Mouse (Mus musculus) heart, embryonic 13.5 days (tissue): ENCODE measurements around the gene Xpo5. TPM values are rescaled to one million over a fixed set of nuclear protein-coding genes. Genes with fewer than 3 reads are reported as not detected.
A peak's percentile ranks its signal among the peaks of the same experiment; 100 is the strongest.

Experiments used
- ATAC-seq: fragments of 200-750 bp; cut with Nextera tagmentation; 2 replicates; pipeline ENCODE4 v1.8.0; 2017; ENCODE audit warnings: moderate TSS enrichment; ENCODE audit not compliant: insufficient number of reproducible peaks, low FRiP score, low TSS enrichment; ENCODE audit errors: extremely low read depth
- H3K27ac ChIP-seq: fragments of 300-500 bp; sonication (generic); replicated peaks from 2 replicates; pipeline ENCODE4 v1.5.1; 2015; ENCODE audit warnings: moderate library complexity, mild to moderate bottlenecking, inconsistent platforms
- H3K27me3 ChIP-seq: fragments of 300-500 bp; sonication (generic); replicated peaks from 2 replicates; pipeline ENCODE4 v1.6.1; 2015; ENCODE audit warnings: mild to moderate bottlenecking, inconsistent platforms
- H3K36me3 ChIP-seq: fragments of 300-500 bp; sonication (generic); 2 replicates; pipeline ENCODE4 v1.6.1; 2015; ENCODE audit warnings: mild to moderate bottlenecking, inconsistent platforms
- H3K4me1 ChIP-seq: fragments of 300-500 bp; sonication (generic); 2 replicates; pipeline ENCODE4 v1.6.1; 2015; ENCODE audit warnings: inconsistent platforms
- H3K4me2 ChIP-seq: fragments of 300-500 bp; sonication (generic); 2 replicates; pipeline ENCODE4 v1.6.1; 2015; ENCODE audit warnings: inconsistent platforms, mild to moderate bottlenecking, moderate library complexity
- H3K4me3 ChIP-seq: fragments of 300-500 bp; sonication (generic); 2 replicates; pipeline ENCODE4 v1.5.1; 2015; ENCODE audit warnings: moderate library complexity, mild to moderate bottlenecking, inconsistent platforms
- H3K9ac ChIP-seq: fragments of 300-500 bp; sonication (generic); 2 replicates; pipeline ENCODE4 v1.6.1; 2015; ENCODE audit warnings: inconsistent platforms, mild to moderate bottlenecking, moderate library complexity
- H3K9me3 ChIP-seq: fragments of 300-500 bp; sonication (generic); 2 replicates; pipeline ENCODE4 v1.6.1; 2016; ENCODE audit warnings: inconsistent platforms
- WGBS: fragments of 180-500 bp; shearing (Covaris S2); methylation state at CpG from one replicate; pipeline ENCODE4 v1.1.7; 2015; ENCODE audit warnings: mixed read lengths; 5-methylcytosine and 5-hydroxymethylcytosine counted together
- polyA plus RNA-seq: library from polyadenylated mRNA; unstranded; fragments of >200 nt; fragmentation: Nextera tagmentation; extraction: Ambion mirVana; gene quantifications from 2 replicates; pipeline ENCODE4 v1.2.1, GENCODE M21; 2015

The Xpo5 gene
- polyA plus RNA-seq, 1 experiment from 2014 or later: 19.8 TPM

DNA sequence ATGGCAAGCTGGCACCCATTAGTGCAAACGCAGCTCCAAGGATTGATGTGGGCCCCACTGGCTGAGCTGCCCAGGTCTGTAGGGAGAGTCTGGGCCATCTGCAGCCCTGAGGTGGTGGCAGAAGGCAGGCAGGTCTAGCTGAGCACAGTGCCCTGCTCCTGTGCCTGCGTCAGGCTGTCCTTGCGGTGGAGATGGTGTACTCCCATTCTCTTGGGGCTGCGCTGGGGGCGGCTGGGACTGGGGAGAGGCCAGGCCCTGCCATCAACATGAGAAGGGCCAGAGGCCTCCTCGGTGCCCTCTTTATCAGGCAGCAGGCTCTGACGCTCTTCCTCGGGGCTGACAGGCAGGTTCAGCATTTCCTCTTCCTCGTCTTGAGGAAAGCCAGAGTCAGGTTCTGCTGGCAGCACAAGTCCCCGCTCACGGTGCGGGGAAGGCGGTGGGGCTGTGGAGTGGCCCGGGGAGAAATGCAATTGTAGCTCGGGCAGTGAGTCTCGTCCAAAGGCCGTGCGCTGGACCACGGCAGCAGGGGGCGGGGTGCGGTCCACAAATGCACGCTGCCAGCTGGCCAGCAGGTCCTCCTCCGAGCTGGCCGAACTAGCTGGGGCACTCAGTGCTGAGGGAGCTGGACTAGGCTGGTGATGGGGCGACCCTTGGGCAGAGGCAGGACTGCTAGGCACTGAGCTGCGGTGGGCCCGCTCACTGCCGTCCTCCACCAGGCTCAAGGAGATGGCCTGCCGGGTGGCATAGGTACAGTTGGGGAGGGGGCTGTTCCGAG is 55.9 kb downstream of the Xpo5 start:
- Histone ChIP-seq H3K27ac (peak overlapping the region; percentile 70), H3K36me3 (peaks cover 73% of the 10 kb centered on the region), H3K9me3 (no peaks in the 10 kb centered on the region), H3K4me1 (peaks cover 15% of the 10 kb centered on the region), H3K4me2 (no peak overlapping the region), H3K27me3 (peaks cover 28% of the 10 kb centered on the region), H3K9ac (no peak overlapping the region; the same call in 1 of the 2 replicates), H3K4me3 (no peak overlapping the region)
- WGBS: 71% methylated on average over 30 of the region's 30 CpGs
- no peak for ATAC-seq

DNA sequence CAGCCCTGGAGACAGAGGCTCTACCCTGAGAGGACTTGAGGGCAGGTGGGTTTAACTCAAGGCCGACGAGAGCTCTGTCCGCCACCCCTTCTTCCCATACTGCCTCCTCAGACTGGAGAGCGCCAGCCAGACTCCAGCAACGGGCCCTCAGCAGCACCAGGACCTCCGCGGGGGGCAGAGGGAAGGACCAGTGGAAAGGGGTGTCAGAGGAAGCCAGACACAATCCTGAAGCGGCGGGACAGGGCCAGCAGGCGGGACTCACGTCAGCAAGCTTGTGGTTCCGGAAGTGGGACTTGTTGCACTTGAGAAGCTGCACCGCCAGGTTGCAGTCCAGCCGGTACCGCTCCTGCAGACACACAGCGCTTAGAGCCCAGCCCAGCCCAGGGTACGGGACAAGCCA is 57.1 kb downstream of the Xpo5 start:
- Histone ChIP-seq H3K36me3 (peaks cover 85% of the 10 kb centered on the region), H3K4me2 (no peak overlapping the region), H3K4me3 (no peak overlapping the region), H3K27me3 (peaks cover 22% of the 10 kb centered on the region), H3K9ac (no peak overlapping the region), H3K27ac (0 out of 2 replicates have a peak overlapping the region, but pooled peaks have one; percentile 24), H3K9me3 (no peaks in the 10 kb centered on the region), H3K4me1 (peaks cover 7% of the 10 kb centered on the region)
- WGBS: 87% methylated on average over 17 of the region's 17 CpGs
- ATAC-seq: no peak

- H3K9me3 ChIP-seq: no peaks in the 10 kb centered on the region
- H3K4me3 ChIP-seq: no peak overlapping the region
- H3K4me2 ChIP-seq: no peak overlapping the region
- no peak overlapping the region for H3K9ac ChIP-seq
- peaks cover 98% of the 10 kb centered on the region for H3K36me3 ChIP-seq
- ATAC-seq: no peak
- no peak overlapping the region; the same call in 1 of the 2 replicates for H3K27ac ChIP-seq
- H3K27me3 ChIP-seq: no peaks in the 10 kb centered on the region
- peaks cover 17% of the 10 kb centered on the region for H3K4me1 ChIP-seq
- WGBS: 81% methylated on average over 5 of the region's 5 CpGs
These were observed 59.7 kb downstream of the Xpo5 start for GRCm38 (mm10) chr17:46262201-46262694.

GRCm38 (mm10) chr17:46265502-46265901 is 62.9 kb downstream of the Xpo5 start:
- no peak for ATAC-seq
- Histone ChIP-seq H3K36me3 (peaks cover 86% of the 10 kb centered on the region), H3K27me3 (no peaks in the 10 kb centered on the region)

GRCm38 (mm10) chr17:46265918-46266618 is 63.5 kb downstream of the Xpo5 start:
- Histone ChIP-seq H3K4me3 (no peak overlapping the region), H3K27me3 (no peaks in the 10 kb centered on the region), H3K36me3 (peaks cover 86% of the 10 kb centered on the region), H3K4me1 (peaks cover 32% of the 10 kb centered on the region), H3K27ac (0 out of 2 replicates have a peak overlapping the region, but pooled peaks have one; percentile 24), H3K9me3 (no peaks in the 10 kb centered on the region), H3K4me2 (no peak overlapping the region), H3K9ac (0 out of 2 replicates have a peak overlapping the region, but pooled peaks have one; percentile 15)
- no peak for ATAC-seq
- 25% methylated on average over 14 of the region's 14 CpGs for WGBS

More at GRCm38 (mm10) chr17:46265502-46265901, 62.9 kb downstream of the Xpo5 start:
- no peak overlapping the region for H3K27ac ChIP-seq
- 83% methylated on average over 12 of the region's 12 CpGs for WGBS
- H3K9me3 ChIP-seq: no peaks in the 10 kb centered on the region
- H3K4me3 ChIP-seq: no peak overlapping the region
- peaks cover 32% of the 10 kb centered on the region for H3K4me1 ChIP-seq
- no peak overlapping the region for H3K9ac ChIP-seq
- no peak overlapping the region for H3K4me2 ChIP-seq

GRCm38 (mm10) chr17:46266986-46267385 is 64.4 kb downstream of the Xpo5 start:
- Histone ChIP-seq H3K27me3 (no peaks in the 10 kb centered on the region), H3K9me3 (no peaks in the 10 kb centered on the region), H3K27ac (no peak overlapping the region), H3K36me3 (peaks cover 86% of the 10 kb centered on the region), H3K4me3 (no peak overlapping the region), H3K4me2 (no peak overlapping the region), H3K9ac (peak overlapping the region; percentile 33; the same call in 1 of the 2 replicates), H3K4me1 (peaks cover 37% of the 10 kb centered on the region)
- ATAC-seq: no peak
- 67% methylated on average over 6 of the region's 6 CpGs for WGBS

DNA sequence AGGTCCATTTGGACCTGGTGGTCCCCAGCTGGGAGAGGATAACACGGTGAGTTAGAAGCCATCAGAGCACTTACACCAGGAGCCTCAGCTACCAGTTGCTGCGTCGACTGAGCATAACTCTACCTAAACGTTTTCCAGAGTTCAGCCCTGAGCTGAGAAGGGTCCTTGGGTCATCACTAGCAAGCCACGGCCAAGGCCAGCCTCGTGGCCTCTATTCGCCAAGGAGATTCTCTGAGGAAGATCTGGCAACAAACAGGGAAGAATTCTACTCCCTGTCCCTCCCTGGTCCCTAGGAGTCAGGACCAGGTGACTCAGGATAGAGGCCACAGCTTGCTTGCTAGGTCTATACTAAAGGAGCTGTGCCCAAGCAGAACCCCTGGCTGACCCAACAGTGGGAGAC is 64.9 kb downstream of the Xpo5 start:
- H3K27ac ChIP-seq: no peak overlapping the region
- H3K9me3 ChIP-seq: no peaks in the 10 kb centered on the region
- H3K4me1 ChIP-seq: peaks cover 41% of the 10 kb centered on the region
- H3K4me3 ChIP-seq: no peak overlapping the region
- H3K36me3 ChIP-seq: peaks cover 83% of the 10 kb centered on the region
- H3K4me2 ChIP-seq: no peak overlapping the region
- peak overlapping the region; percentile 3; the same call in 1 of the 2 replicates for H3K9ac ChIP-seq
- no peak for ATAC-seq
- no peaks in the 10 kb centered on the region for H3K27me3 ChIP-seq
- 74% methylated on average over 7 of the region's 7 CpGs for WGBS

DNA sequence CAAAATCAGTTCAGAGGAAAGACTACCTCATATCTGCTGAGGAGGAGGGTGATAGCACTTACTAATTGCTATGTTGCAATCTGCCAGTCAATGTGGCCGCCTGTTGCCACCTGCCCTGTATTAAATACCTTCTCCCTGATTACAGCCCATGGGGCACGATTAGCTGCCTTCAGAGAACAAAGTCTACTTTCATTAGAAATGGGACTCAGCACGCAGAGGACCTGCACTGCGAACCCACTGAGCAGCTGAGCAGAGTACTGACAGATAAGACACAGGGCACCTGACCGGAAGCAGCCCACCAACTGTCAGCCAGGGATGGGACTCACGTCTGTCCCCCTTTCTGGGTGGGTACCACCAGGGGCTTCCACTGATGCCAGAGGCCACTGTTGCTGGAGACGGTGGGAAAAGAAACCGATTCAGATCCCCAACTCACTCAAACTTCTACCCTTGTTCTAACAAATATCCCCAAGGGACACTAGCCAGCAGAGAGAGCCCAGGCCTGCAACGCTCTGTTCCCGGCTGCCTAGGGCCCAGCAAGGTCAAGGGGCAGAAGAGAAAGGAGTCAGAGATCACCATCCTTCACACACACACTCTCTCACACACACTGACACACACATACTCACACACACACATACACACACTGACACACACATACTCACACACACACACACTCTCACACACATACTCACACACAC is 65.6 kb downstream of the Xpo5 start:
- WGBS: 60% methylated on average over 10 of the region's 10 CpGs
- H3K27me3 ChIP-seq: no peaks in the 10 kb centered on the region
- H3K27ac ChIP-seq: no peak overlapping the region
- no peaks in the 10 kb centered on the region for H3K9me3 ChIP-seq
- no peak overlapping the region for H3K4me2 ChIP-seq
- peaks cover 48% of the 10 kb centered on the region for H3K4me1 ChIP-seq
- ATAC-seq: no peak
- peaks cover 81% of the 10 kb centered on the region for H3K36me3 ChIP-seq
- no peak overlapping the region; the same call in 1 of the 2 replicates for H3K9ac ChIP-seq
- H3K4me3 ChIP-seq: no peak overlapping the region

GRCm38 (mm10) chr17:46269771-46270534 is 67.4 kb downstream of the Xpo5 start:
- Histone ChIP-seq H3K36me3 (peaks cover 76% of the 10 kb centered on the region), H3K4me1 (peaks cover 66% of the 10 kb centered on the region), H3K4me2 (no peak overlapping the region), H3K9me3 (no peaks in the 10 kb centered on the region), H3K9ac (peak overlapping the region; percentile 28), H3K4me3 (no peak overlapping the region), H3K27me3 (no peaks in the 10 kb centered on the region), H3K27ac (no peak overlapping the region)
- WGBS: 83% methylated on average over 19 of the region's 19 CpGs
- ATAC-seq: no peak

GRCm38 (mm10) chr17:46272058-46272457 is 69.5 kb downstream of the Xpo5 start:
- Histone ChIP-seq H3K36me3 (peaks cover 70% of the 10 kb centered on the region), H3K9me3 (no peaks in the 10 kb centered on the region), H3K4me3 (no peak overlapping the region), H3K27ac (no peak overlapping the region), H3K9ac (no peak overlapping the region), H3K27me3 (no peaks in the 10 kb centered on the region), H3K4me1 (peaks cover 72% of the 10 kb centered on the region), H3K4me2 (no peak overlapping the region)
- 79% methylated on average over 2 of the region's 2 CpGs for WGBS
- ATAC-seq: no peak
